Mouse (Mus musculus) pancreas, adult 10 weeks (tissue): ENCODE measurements around the gene Olfr378. TPM values are rescaled to one million over a fixed set of nuclear protein-coding genes. Genes with fewer than 3 reads are reported as not detected.

ENCODE experiments used
- polyA plus RNA-seq: library from polyadenylated mRNA; stranded (reverse); fragments of 350-450 nt; fragmentation: Illumina TruSeq; extraction: RNeasy Lipid Tissue Mini Kit (QIAGEN cat#74804); gene quantifications from one replicate; pipeline ENCODE4 v1.2.3, GENCODE M21; 2015; ENCODE audit warnings: low read depth, low replicate concordance; ENCODE audit not compliant: insufficient read depth

Olfr378 gene
- not detected for polyA plus RNA-seq

GRCm38 (mm10) chr11:73428377-73428776, at the start of gene Olfr378:
TSS of gene Olfr378 (minus strand) at chr11:73428477.

GRCm38 (mm10) chr11:73457408-73457807, 29.1 kb upstream of the Olfr378 start, which contains the start of gene Olfr380:
TSS of gene Olfr380 (minus strand) at chr11:73457508.

GRCm38 (mm10) chr11:73399514-73399913, 28.8 kb downstream of the Olfr378 start, which contains the start of gene Olfr1:
TSS of gene Olfr1 (minus strand) at chr11:73399614.

Other genes with a start within 250 kb of the Olfr378 start
- gene Ctns, start 229.4 kb downstream of the Olfr378 start, polyA plus RNA-seq, result 8.1 TPM
- gene Shpk, start 229.0 kb downstream of the Olfr378 start, polyA plus RNA-seq, result 3.1 TPM
- gene Trpv1, start 194.2 kb downstream of the Olfr378 start, polyA plus RNA-seq, result not detected
- not detected for gene Trpv3, start 161.1 kb downstream of the Olfr378 start, polyA plus RNA-seq
- gene Aspa, start 98.9 kb downstream of the Olfr378 start, polyA plus RNA-seq, result 1.7 TPM
- not detected for gene Gm49340, start 98.7 kb downstream of the Olfr378 start, polyA plus RNA-seq
- gene Spata22, start 98.7 kb downstream of the Olfr378 start, polyA plus RNA-seq, result not detected
- not detected for gene Olfr20, start 77.7 kb downstream of the Olfr378 start, polyA plus RNA-seq
- gene Olfr376, start 57.2 kb downstream of the Olfr378 start, polyA plus RNA-seq, result not detected
- gene Olfr1, start 28.9 kb downstream of the Olfr378 start, polyA plus RNA-seq, result not detected
- gene Olfr380, start 29.0 kb upstream of the Olfr378 start, polyA plus RNA-seq, result not detected
- not detected for gene Olfr381, start 63.1 kb upstream of the Olfr378 start, polyA plus RNA-seq
- not detected for gene Olfr382, start 88.7 kb upstream of the Olfr378 start, polyA plus RNA-seq
- gene Olfr385, start 164.5 kb upstream of the Olfr378 start, polyA plus RNA-seq, result not detected
- not detected for gene Olfr384, start 170.1 kb upstream of the Olfr378 start, polyA plus RNA-seq